Mouse (Mus musculus) common myeloid progenitor, adult 5-6 weeks (primary cell): ENCODE measurements around the gene Asb14. TPM values are rescaled to one million over a fixed set of nuclear protein-coding genes. Genes with fewer than 3 reads are reported as not detected.
A peak's percentile ranks its signal among the peaks of the same experiment; 100 is the strongest.
"Not testable (repeated sequence)": the region's sequence is repeated elsewhere in the genome, so short reads cannot be mapped to it uniquely, and the experiment has no call there.

ENCODE experiments used
- ATAC-seq: replicated peaks from 2 replicates; pipeline ENCODE4 v1.8.0; 2016; ENCODE audit warnings: low read depth, mild to moderate bottlenecking, moderate TSS enrichment, inconsistent platforms; ENCODE audit not compliant: poor library complexity, severe bottlenecking
- total RNA-seq: library from RNA; stranded (forward); fragments of 200-1000, 187-1606 nt; gene quantifications from 2 replicates; pipeline ENCODE4 v1.2.3, GENCODE M21; 2017

Gene Asb14
- total RNA-seq, 1 experiment from 2014 or later, result not detected

DNA sequence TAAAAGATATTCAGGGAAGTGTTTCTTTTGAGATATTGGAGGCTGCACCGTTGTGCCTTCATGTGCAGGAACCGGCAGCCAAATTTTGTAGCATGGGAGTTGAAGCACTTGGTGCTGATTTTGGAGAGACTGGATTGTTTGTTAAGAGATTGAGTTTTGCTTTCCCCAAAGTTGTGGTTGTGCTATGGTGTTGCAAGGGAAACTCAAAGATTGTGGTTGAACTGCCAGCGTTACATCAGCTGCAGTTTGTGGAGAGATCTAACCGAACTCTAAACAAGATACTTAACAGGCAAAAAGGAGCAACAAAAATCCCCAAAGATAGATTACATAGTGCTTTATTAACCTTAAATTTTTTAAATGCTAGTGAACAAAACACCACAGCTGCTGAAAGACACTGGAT, 41.2 kb downstream of the Asb14 start:
- ATAC-seq, result 0 out of 2 replicates have a peak, but pooled peaks have one; percentile 25

DNA sequence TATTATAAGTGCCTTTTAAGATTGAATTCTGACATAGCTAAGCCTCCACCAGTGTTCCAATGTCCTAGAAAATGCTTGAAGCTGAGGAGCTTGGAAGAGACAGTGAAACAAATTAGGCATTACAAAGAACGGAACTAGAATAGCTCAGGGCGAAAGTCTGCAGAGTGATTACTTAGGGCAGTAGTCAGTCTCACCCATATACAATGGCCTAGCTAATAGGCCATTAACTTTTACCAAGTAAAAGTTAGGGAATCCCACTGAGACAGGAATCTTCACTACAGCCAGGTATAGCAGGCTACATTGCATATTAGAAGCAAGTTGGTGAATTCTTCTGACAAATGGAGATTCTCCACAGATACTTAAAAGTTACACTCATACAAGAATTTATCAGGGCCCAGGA, 61.8 kb downstream of the Asb14 start:
- not testable (repeated sequence) for ATAC-seq

GRCm38 (mm10) chr14:26960518-26960917, 66.2 kb downstream of the Asb14 start:
- no peak for ATAC-seq

Other genes with a start within 250 kb of the Asb14 start
- 16.5 and 18.7 TPM in 2 replicates for gene Pde12, start 224.7 kb upstream of the Asb14 start, total RNA-seq
- gene Dnah12, start 201.3 kb upstream of the Asb14 start, total RNA-seq, result 1.9 and 2.8 TPM in 2 replicates
- 27.9 and 38.3 TPM in 2 replicates for gene Appl1, start 76.7 kb downstream of the Asb14 start, total RNA-seq
- 1.2 TPM in 1 of 2 replicates, not detected in the other for gene Hesx1, start 99.9 kb downstream of the Asb14 start, total RNA-seq
- gene Il17rd, start 144.4 kb downstream of the Asb14 start, total RNA-seq, result not detected in 2 replicates
- gene Arhgef3, start 220.3 kb downstream of the Asb14 start, total RNA-seq, result 23.1 and 24.1 TPM in 2 replicates